Mouse (Mus musculus): ENCODE data around the gene Tenm4.

Gene Tenm4

GRCm38 (mm10) chr7:96536313-96536880, 365.4 kb downstream of the Tenm4 start:
- DNase-seq: no peak

GRCm38 (mm10) chr7:96539248-96540034, 368.4 kb downstream of the Tenm4 start:
- no peak for DNase-seq

- no peak for DNase-seq
Observed at GRCm38 (mm10) chr7:96540458-96541096, 369.5 kb downstream of the Tenm4 start.

GRCm38 (mm10) chr7:96545979-96546378, 374.9 kb downstream of the Tenm4 start:
- DNase-seq: no peak

GRCm38 (mm10) chr7:96551809-96552208, 380.8 kb downstream of the Tenm4 start:
- no peak for DNase-seq

- no peak for DNase-seq
Observed at GRCm38 (mm10) chr7:96552292-96552860, 381.3 kb downstream of the Tenm4 start.

- DNase-seq: peak; percentile 50
Observed at GRCm38 (mm10) chr7:96554277-96554690, 383.2 kb downstream of the Tenm4 start.

- no peak for DNase-seq
Observed at GRCm38 (mm10) chr7:96555294-96555693, 384.2 kb downstream of the Tenm4 start.

GRCm38 (mm10) chr7:96556756-96557155, 385.7 kb downstream of the Tenm4 start:
- DNase-seq: no peak

- no peak for DNase-seq
Observed at GRCm38 (mm10) chr7:96562890-96563289, 391.8 kb downstream of the Tenm4 start.

- no peak for DNase-seq
Observed at GRCm38 (mm10) chr7:96563329-96564065, 392.5 kb downstream of the Tenm4 start.

- no peak for DNase-seq
Observed at GRCm38 (mm10) chr7:96565806-96566205, 394.8 kb downstream of the Tenm4 start.

- DNase-seq: no peak
Observed at GRCm38 (mm10) chr7:96566260-96566659, 395.2 kb downstream of the Tenm4 start.

GRCm38 (mm10) chr7:96568034-96568433, 397.0 kb downstream of the Tenm4 start:
- no peak for DNase-seq

- DNase-seq: no peak
Observed at GRCm38 (mm10) chr7:96570965-96571364, 399.9 kb downstream of the Tenm4 start.

GRCm38 (mm10) chr7:96572995-96573394, 401.9 kb downstream of the Tenm4 start:
- no peak for DNase-seq

- DNase-seq: no peak
Observed at GRCm38 (mm10) chr7:96575202-96575650, 404.2 kb downstream of the Tenm4 start.

- no peak for DNase-seq
Observed at GRCm38 (mm10) chr7:96582752-96583151, 411.7 kb downstream of the Tenm4 start.

- DNase-seq: no peak
Observed at GRCm38 (mm10) chr7:96587403-96587802, 416.4 kb downstream of the Tenm4 start.

- DNase-seq: no peak
Observed at GRCm38 (mm10) chr7:96588567-96588966, 417.5 kb downstream of the Tenm4 start.

- no peak for DNase-seq
Observed at GRCm38 (mm10) chr7:96595535-96596295, 424.7 kb downstream of the Tenm4 start.

All from thymus, postnatal 4 days (tissue).